Mouse (Mus musculus) lung, embryonic 15.5 days (tissue): ENCODE data around the gene Gm10073. TPM values are rescaled to one million over a fixed set of nuclear protein-coding genes. Genes with fewer than 3 reads are reported as not detected.

ENCODE experiments used
- polyA plus RNA-seq: library from polyadenylated mRNA; unstranded; fragments of >200 nt; fragmentation: Nextera tagmentation; extraction: Ambion mirVana; gene quantifications from 2 replicates; pipeline ENCODE4 v1.2.1, GENCODE M21; 2015

The Gm10073 gene
- polyA plus RNA-seq, 1 experiment from 2014 or later: 9.0 TPM

Other genes with a start within 250 kb of the Gm10073 start
- gene Smpd3, start 235.5 kb downstream of the Gm10073 start, polyA plus RNA-seq: 1.0 and 1.3 TPM in 2 replicates
- 16.5 and 17.5 TPM in 2 replicates for gene Zfp90, start 158.1 kb downstream of the Gm10073 start, polyA plus RNA-seq
- not detected in 2 replicates for gene 6030452D12Rik, start 72.9 kb downstream of the Gm10073 start, polyA plus RNA-seq
- gene Cdh3, start 62.6 kb downstream of the Gm10073 start, polyA plus RNA-seq: 20.2 and 22.1 TPM in 2 replicates
- 106 and 117 TPM in 2 replicates for gene Cdh1, start 29.9 kb upstream of the Gm10073 start, polyA plus RNA-seq
- 11.4 and 12.1 TPM in 2 replicates for gene Tango6, start 109.6 kb upstream of the Gm10073 start, polyA plus RNA-seq